Mouse (Mus musculus): ENCODE measurements around the gene Rragd. TPM values are rescaled to one million over a fixed set of nuclear protein-coding genes. Genes with fewer than 3 reads are reported as not detected.

Gene Rragd
- polyA plus RNA-seq, 1 experiment from 2014 or later, result 2.3 TPM

DNA sequence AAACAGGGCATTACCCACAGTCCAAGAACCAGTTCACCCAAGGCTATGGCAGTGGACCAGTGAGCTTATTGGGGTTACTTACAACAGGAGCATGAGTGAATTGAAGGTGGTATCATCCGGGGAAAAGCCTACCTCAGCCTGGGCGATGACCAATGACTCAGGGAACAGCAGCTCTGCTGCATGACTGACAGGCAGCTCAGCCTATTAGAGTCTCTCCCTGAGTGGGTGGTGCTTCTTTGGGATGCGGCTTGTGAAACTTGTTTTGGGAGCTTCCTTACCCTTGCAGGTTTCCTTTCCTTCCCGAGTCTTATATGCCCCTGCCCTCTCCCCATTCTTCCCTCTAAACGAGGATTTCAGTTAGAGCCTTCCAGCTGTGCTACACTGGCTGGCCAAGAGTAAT is 69.8 kb downstream of the Rragd start:
- Histone ChIP-seq H3K9ac (no peak overlapping the region), H3K36me3 (replicated peaks) (peaks cover 36% of the 10 kb centered on the region), H3K9me3 (replicated peaks) (no peaks in the 10 kb centered on the region), H3K4me1 (replicated peaks) (no peaks in the 10 kb centered on the region), H3K27ac (replicated peaks) (no peak overlapping the region), H3K27me3 (no peaks in the 10 kb centered on the region), H3K4me3 (replicated peaks) (no peak overlapping the region), H3K4me2 (no peak overlapping the region)
- WGBS (ENCODE audit: insufficient replicate concordance), result 72% methylated on average over 5 of the region's 5 CpGs
- no peak for ATAC-seq (ENCODE audit: insufficient read depth)

DNA sequence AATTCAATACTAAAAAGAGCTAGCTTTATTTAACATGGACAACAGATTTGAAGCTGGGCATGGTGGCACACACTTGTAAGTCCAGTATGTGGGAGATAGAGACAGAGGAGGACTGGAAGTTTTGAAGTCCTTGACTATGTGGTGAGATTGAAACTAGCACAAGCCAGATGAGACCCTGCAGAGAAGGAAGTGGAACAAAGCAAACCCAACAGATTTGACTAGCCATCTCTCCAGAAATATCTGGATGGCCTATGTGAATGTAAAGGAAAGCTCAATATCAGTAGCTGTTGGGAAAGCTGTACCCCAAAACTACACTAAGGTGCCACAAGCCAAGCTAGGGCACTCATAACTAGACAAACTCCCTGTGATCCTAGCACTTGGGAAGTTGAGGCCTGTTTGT is 71.6 kb downstream of the Rragd start:
- H3K4me3 ChIP-seq (replicated peaks), result no peak overlapping the region
- ATAC-seq (ENCODE audit: insufficient read depth), result no peak
- H3K4me1 ChIP-seq (replicated peaks), result no peaks in the 10 kb centered on the region
- H3K36me3 ChIP-seq (replicated peaks), result peaks cover 22% of the 10 kb centered on the region
- no peaks in the 10 kb centered on the region for H3K27me3 ChIP-seq
- no peak overlapping the region for H3K27ac ChIP-seq (replicated peaks)
- no peaks in the 10 kb centered on the region for H3K9me3 ChIP-seq (replicated peaks)
- no peak overlapping the region for H3K4me2 ChIP-seq
- no peak overlapping the region for H3K9ac ChIP-seq

- Histone ChIP-seq H3K36me3 (replicated peaks) (peaks cover 7% of the 10 kb centered on the region; the same call in 1 of the 2 replicates), H3K4me1 (replicated peaks) (no peaks in the 10 kb centered on the region), H3K4me3 (replicated peaks) (no peak overlapping the region), H3K27ac (replicated peaks) (no peak overlapping the region), H3K27me3 (no peaks in the 10 kb centered on the region), H3K4me2 (no peak overlapping the region), H3K9ac (no peak overlapping the region), H3K9me3 (replicated peaks) (no peaks in the 10 kb centered on the region)
- no peak for ATAC-seq (ENCODE audit: insufficient read depth)
- WGBS (ENCODE audit: insufficient replicate concordance), result 62% methylated on average over 1 of the region's 1 CpGs
Observed at GRCm38 (mm10) chr4:33056317-33056716, 73.5 kb downstream of the Rragd start.

DNA sequence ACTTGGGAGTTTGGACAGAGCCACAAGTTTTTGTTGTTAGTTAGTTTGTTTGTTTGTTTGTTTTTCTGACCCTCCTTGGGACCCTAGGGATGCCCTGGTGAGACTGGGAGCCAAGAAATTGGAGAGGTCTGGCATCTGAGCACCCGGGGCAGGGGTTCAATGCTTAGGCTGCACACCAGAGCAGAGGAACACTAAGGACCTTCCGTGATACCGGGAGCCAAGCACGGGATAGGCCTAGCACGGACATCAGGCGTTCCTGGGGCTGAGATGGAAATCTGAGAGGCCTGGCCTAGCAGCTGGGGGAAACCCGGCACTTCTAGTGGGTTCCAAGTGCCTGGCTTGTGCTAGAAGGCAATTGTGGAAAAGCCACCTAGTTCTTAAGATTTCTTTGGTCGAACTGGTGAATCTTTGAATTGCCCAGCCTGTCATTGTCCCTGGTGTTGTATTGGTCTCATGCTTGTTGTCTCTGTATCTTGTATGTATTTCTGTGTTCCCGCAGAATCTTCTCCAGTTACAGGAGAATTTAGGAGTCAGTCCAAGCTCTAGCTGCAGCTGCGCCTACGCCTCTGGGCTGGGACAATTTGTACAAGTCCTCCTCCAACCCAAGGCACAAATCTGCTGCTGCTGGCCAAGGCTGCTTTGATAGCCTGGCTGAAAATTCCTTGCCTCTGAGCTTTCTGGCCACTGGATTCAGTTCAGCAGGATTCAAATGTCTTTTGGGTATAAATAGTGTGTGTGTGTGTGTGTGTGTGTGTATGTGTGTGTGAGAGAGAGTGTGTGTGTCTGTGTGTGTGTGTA is 75.3 kb downstream of the Rragd start:
- Histone ChIP-seq H3K27me3 (no peaks in the 10 kb centered on the region), H3K9ac (no peak overlapping the region), H3K9me3 (replicated peaks) (no peaks in the 10 kb centered on the region), H3K4me3 (replicated peaks) (no peak overlapping the region), H3K4me1 (replicated peaks) (no peaks in the 10 kb centered on the region), H3K4me2 (no peak overlapping the region), H3K27ac (replicated peaks) (no peak overlapping the region), H3K36me3 (replicated peaks) (no peaks in the 10 kb centered on the region)
- WGBS (ENCODE audit: insufficient replicate concordance), result 65% methylated on average over 11 of the region's 11 CpGs
- no peak for ATAC-seq (ENCODE audit: insufficient read depth)

- ATAC-seq (ENCODE audit: insufficient read depth), result no peak
Observed at GRCm38 (mm10) chr4:33061158-33061557, 78.3 kb downstream of the Rragd start.

DNA sequence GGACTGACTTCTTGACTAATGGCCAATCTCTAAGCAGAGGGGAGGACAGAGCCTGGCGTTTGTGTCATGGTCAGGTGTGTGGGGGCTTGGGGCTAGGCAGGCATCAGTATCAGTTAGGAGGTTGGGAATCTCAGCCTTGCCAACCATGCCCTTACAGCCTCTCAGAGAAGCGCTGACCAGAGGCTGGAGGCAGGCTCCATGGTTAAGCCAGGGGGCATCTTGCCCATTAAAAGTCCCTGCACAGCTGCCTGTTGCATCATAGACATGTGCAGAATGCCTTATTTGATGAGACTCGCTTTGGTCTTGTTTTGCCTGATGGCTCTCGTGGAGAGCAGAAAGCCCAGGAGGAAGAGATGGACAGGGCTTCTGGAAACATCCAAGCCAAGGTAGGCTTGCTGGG is 80.1 kb downstream of the Rragd start, which contains the start of gene Gabrr2:
Gene Gabrr2, plus strand, starts transcription at position 19 of the 400 bp plus-strand sequence.
- 66% methylated on average over 4 of the region's 4 CpGs for WGBS (ENCODE audit: insufficient replicate concordance)
- ATAC-seq (ENCODE audit: insufficient read depth), result no peak
- Histone ChIP-seq H3K9ac (no peak within 1 kb of the TSS), H3K36me3 (replicated peaks) (no peaks in the 10 kb centered on the region), H3K9me3 (replicated peaks) (no peaks in the 10 kb centered on the region), H3K4me1 (replicated peaks) (0 out of 2 replicates have a peak, but pooled peaks cover 2% of the 10 kb centered on the region), H3K4me3 (replicated peaks) (no peak within 1 kb of the TSS), H3K4me2 (no peak within 1 kb of the TSS), H3K27me3 (no peaks in the 10 kb centered on the region), H3K27ac (replicated peaks) (no peak within 1 kb of the TSS)

More at GRCm38 (mm10) chr4:33061158-33061557, 78.3 kb downstream of the Rragd start:
- H3K9ac ChIP-seq, result no peak overlapping the region
- H3K36me3 ChIP-seq (replicated peaks), result no peaks in the 10 kb centered on the region
- no peak overlapping the region for H3K4me2 ChIP-seq
- no peak overlapping the region for H3K4me3 ChIP-seq (replicated peaks)
- H3K27ac ChIP-seq (replicated peaks), result no peak overlapping the region
- no peaks in the 10 kb centered on the region for H3K9me3 ChIP-seq (replicated peaks)
- H3K27me3 ChIP-seq, result no peaks in the 10 kb centered on the region
- H3K4me1 ChIP-seq (replicated peaks), result 0 out of 2 replicates have a peak, but pooled peaks cover under 1% of the 10 kb centered on the region
- 30% methylated on average over 7 of the region's 7 CpGs for WGBS (ENCODE audit: insufficient replicate concordance)

DNA sequence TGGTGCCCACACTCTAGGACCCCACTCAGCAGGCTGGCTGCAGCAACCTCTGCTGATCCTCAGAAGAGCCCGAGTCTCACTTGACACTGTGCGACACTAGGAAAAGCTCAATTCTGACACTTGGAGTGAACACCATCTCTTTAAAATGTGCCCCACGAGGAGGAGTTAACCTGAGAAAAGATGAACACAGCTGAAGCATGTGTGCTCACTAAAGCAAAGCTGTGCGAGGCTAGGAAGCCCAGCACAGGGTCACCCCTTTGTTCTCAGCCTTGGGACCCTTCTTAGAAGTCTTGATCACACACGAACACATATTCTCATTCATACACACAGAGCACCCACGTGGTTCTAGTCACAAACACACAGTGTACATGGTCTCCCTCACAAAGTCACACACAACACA is 82.1 kb downstream of the Rragd start:
- no peaks in the 10 kb centered on the region for H3K27me3 ChIP-seq
- H3K4me3 ChIP-seq (replicated peaks), result no peak overlapping the region
- no peaks in the 10 kb centered on the region for H3K9me3 ChIP-seq (replicated peaks)
- 0 out of 2 replicates have a peak, but pooled peaks cover 2% of the 10 kb centered on the region for H3K4me1 ChIP-seq (replicated peaks)
- H3K27ac ChIP-seq (replicated peaks), result no peak overlapping the region
- H3K36me3 ChIP-seq (replicated peaks), result no peaks in the 10 kb centered on the region
- ATAC-seq (ENCODE audit: insufficient read depth), result no peak
- H3K4me2 ChIP-seq, result no peak overlapping the region
- 62% methylated on average over 6 of the region's 6 CpGs for WGBS (ENCODE audit: insufficient replicate concordance)
- no peak overlapping the region for H3K9ac ChIP-seq

- no peak for ATAC-seq (ENCODE audit: insufficient read depth)
- Histone ChIP-seq H3K4me3 (replicated peaks) (no peak overlapping the region), H3K36me3 (replicated peaks) (no peaks in the 10 kb centered on the region), H3K9me3 (replicated peaks) (no peaks in the 10 kb centered on the region), H3K9ac (no peak overlapping the region), H3K4me1 (replicated peaks) (0 out of 2 replicates have a peak, but pooled peaks cover 2% of the 10 kb centered on the region), H3K27ac (replicated peaks) (no peak overlapping the region), H3K4me2 (no peak overlapping the region), H3K27me3 (no peaks in the 10 kb centered on the region)
- 51% methylated on average over 14 of the region's 14 CpGs for WGBS (ENCODE audit: insufficient replicate concordance)
Observed at GRCm38 (mm10) chr4:33066223-33066960, 83.6 kb downstream of the Rragd start.

DNA sequence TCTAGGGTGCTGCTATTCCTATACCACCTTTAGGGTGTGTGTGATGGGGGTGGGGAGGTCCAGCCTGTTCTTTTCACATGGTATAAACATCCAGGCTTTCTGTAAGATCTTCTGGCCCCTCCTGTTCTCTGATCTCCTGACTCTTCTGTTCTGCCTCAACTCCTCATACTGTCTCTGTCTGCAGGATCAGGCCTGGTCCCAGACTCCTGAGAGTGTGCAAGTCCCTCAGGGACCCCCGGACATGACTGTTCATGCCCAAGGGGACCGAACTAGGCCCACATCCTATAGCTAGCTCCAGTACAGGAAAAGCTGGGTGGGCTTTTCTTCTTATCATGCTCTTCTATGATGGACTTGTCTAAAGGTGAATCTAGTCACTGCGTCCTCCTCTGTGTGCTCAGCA is 84.5 kb downstream of the Rragd start:
- Histone ChIP-seq H3K9me3 (replicated peaks) (no peaks in the 10 kb centered on the region), H3K27me3 (no peaks in the 10 kb centered on the region), H3K4me2 (no peak overlapping the region), H3K4me3 (replicated peaks) (no peak overlapping the region), H3K36me3 (replicated peaks) (no peaks in the 10 kb centered on the region), H3K9ac (no peak overlapping the region), H3K27ac (replicated peaks) (no peak overlapping the region), H3K4me1 (replicated peaks) (peaks cover 9% of the 10 kb centered on the region)
- no peak for ATAC-seq (ENCODE audit: insufficient read depth)
- WGBS (ENCODE audit: insufficient replicate concordance), result 78% methylated on average over 3 of the region's 3 CpGs

GRCm38 (mm10) chr4:33067826-33068225 is 85.0 kb downstream of the Rragd start:
- 67% methylated on average over 6 of the region's 6 CpGs for WGBS (ENCODE audit: insufficient replicate concordance)
- Histone ChIP-seq H3K9ac (no peak overlapping the region), H3K27ac (replicated peaks) (no peak overlapping the region), H3K4me1 (replicated peaks) (peaks cover 14% of the 10 kb centered on the region), H3K4me3 (replicated peaks) (no peak overlapping the region), H3K27me3 (no peaks in the 10 kb centered on the region), H3K4me2 (no peak overlapping the region), H3K9me3 (replicated peaks) (no peaks in the 10 kb centered on the region), H3K36me3 (replicated peaks) (no peaks in the 10 kb centered on the region)
- ATAC-seq (ENCODE audit: insufficient read depth), result no peak

DNA sequence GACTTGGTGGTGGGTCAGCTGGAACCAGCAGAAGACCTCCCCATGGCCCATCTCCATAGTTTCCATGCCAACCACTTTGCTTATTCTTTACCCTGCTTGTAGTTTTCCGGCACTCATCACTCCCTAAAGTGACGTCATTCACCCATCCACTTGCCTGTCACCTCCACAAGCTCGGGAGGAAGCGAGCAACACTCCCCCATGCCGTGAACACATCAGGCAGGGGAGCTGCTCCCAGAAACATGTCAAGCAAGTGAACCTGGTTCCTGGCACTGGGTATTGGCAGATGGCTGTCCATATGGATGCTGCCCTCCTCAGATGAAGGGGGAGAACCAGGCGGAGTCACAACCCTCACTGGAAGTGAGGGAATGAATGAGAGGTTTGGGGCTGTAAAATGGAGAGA is 86.1 kb downstream of the Rragd start:
- WGBS (ENCODE audit: insufficient replicate concordance), result 49% methylated on average over 6 of the region's 6 CpGs
- Histone ChIP-seq H3K36me3 (replicated peaks) (no peaks in the 10 kb centered on the region), H3K27ac (replicated peaks) (no peak overlapping the region), H3K27me3 (no peaks in the 10 kb centered on the region), H3K9ac (no peak overlapping the region), H3K4me2 (no peak overlapping the region), H3K9me3 (replicated peaks) (no peaks in the 10 kb centered on the region), H3K4me3 (replicated peaks) (no peak overlapping the region), H3K4me1 (replicated peaks) (peaks cover 19% of the 10 kb centered on the region)
- no peak for ATAC-seq (ENCODE audit: insufficient read depth)
